Mouse (Mus musculus) E14TG2a.4 (cell line): Measurements from ENCODE around the gene Rbms2.
"Not testable (repeated sequence)": the region's sequence is repeated elsewhere in the genome, so short reads cannot be mapped to it uniquely, and the experiment has no call there.

Experiments used
- H3K27me3 ChIP-seq: 2 replicates; pipeline ENCODE4 v1.6.1; 2014; ENCODE audit warnings: low read length, control low read depth; ENCODE audit not compliant: insufficient read depth
- H3K36me3 ChIP-seq: 2 replicates; pipeline ENCODE4 v1.6.1; 2014; ENCODE audit warnings: low read length, control low read depth; ENCODE audit not compliant: insufficient read depth
- H3K4me1 ChIP-seq: replicated peaks from 2 replicates; pipeline ENCODE4 v1.6.1; 2014; ENCODE audit warnings: low read depth, low read length, control low read depth
- H3K4me3 ChIP-seq: replicated peaks from 2 replicates; pipeline ENCODE4 v1.5.1; 2014; ENCODE audit warnings: mild to moderate bottlenecking, low read length
- H3K9me3 ChIP-seq: 2 replicates; pipeline ENCODE4 v1.6.1; 2014; ENCODE audit warnings: low read length, control low read depth
- CTCF ChIP-seq: conservative IDR thresholded peaks from 2 replicates; pipeline ENCODE4 v1.5.1; 2014; ENCODE audit warnings: low read length
- NANOG ChIP-seq: IDR thresholded peaks from 2 replicates; pipeline ENCODE4 v1.6.1; 2014; ENCODE audit warnings: borderline replicate concordance, low read length, mixed read lengths
- POU5F1 ChIP-seq: IDR thresholded peaks from 2 replicates; pipeline ENCODE4 v1.6.1; 2014; ENCODE audit warnings: low read length, borderline replicate concordance

Gene Rbms2

DNA sequence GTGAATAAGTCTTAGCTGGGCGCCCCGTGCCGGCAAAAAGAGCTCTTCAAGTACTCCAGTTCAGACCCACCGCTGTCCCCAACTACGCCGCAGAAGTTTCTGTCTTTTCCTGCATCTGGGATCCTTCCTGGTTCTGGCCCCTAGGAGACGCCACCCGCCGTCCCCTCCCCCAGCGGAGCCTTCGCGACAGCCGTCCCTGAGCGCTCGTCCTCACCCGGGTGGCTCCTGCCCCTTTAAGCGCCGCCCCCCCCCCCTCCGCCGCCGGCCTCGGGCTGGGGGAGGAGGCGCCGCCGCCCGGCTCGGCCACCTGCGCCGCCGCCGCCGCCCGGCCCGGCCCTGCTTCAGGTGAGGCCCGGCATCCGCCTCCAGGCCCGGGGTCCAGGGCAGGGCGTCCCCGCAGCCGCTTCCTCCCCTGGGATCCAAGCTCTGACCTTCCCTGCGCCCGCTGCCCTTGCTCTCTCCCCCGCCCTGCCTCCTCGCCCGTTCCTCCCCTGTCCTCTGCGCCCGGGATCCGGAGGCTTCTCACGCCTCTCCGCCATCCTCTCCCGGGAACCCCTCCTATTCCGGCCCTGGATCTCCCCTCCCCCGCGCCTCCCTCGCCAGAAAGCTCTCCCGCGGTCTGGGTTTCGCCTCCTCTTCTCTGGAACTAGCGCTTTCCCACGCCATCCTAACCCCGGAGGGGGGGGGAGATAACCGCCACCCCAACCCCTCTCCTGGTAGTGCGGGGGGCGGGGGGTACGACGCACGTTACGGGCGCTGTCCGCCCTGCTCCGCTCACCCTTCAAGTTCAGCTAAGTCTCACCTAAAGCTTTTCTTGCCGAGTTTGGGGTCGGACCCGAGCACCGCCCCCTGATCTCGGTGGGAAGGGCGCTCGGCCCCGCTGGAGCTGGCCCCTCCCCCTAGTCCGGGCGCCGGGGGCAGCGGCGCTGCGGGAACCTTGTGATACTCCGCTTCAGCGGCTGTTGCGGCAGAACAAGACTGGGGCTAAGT is 87.3 kb downstream of the Rbms2 start:
- H3K4me3 ChIP-seq = peak overlapping the region; percentile 98
- H3K4me1 ChIP-seq = peaks cover 65% of the 10 kb centered on the region
- peaks cover 28% of the 10 kb centered on the region for H3K36me3 ChIP-seq
- H3K27me3 ChIP-seq = no peaks in the 10 kb centered on the region
- no peaks in the 10 kb centered on the region for H3K9me3 ChIP-seq
- no peak for TF ChIP-seq POU5F1
- peak; percentile 12; the same call in 1 of the 2 replicates for TF ChIP-seq CTCF

DNA sequence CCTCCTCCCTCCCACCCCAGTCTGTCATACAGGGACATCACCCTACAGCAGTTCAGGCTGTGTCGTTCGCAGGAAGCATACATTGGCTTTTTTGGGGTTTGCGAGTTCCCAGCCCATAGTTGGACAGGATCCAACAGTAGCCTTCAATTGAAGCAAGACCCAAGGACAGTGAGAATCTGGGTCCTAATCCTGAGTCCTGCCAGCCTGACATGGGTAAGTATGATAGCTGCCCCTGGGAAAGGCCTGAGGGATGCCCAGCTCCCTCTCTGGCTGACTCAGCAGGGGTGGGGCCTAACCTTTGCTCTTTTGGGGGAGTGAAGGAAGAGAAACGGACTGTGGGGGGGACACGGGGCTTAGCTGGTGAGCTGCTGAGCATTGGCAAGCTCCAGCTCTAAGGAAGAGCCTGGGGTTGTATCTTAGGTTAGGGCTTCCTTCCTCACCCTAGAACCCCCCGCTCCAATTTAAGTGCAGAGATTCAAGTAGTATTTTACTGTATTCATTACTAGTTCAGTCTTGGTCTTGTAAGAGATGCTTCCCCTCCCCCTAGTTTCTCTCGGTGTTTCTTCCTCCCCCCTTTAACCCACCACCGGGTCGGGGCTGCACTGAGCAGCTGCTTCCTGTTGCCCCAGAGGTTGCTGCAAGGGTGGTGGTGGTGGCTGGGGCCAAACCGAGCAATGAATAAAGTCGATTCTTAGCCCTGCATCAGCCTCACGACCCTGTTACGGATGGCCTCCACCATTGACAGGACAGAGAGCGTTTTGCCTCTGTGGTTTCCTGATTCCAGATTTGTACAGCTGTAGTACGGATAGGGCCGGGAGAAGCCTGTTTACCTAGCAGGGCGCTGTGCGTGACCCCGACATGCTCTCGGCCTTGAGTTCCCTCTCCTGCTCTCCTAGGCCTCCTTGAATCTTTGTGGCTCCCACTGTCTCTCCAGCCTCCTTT is 88.3 kb downstream of the Rbms2 start, which contains the start of gene Baz2a:
Gene Baz2a (plus strand): TSS at position 14 of the 942 bp plus-strand sequence.
- Histone ChIP-seq H3K4me3 (peak within 1 kb of the TSS; percentile 98), H3K27me3 (no peaks in the 10 kb centered on the region), H3K4me1 (peaks cover 70% of the 10 kb centered on the region), H3K9me3 (no peaks in the 10 kb centered on the region), H3K36me3 (peaks cover 37% of the 10 kb centered on the region)
- TF ChIP-seq POU5F1 (no peak), NANOG (no peak), CTCF (no peak)

DNA sequence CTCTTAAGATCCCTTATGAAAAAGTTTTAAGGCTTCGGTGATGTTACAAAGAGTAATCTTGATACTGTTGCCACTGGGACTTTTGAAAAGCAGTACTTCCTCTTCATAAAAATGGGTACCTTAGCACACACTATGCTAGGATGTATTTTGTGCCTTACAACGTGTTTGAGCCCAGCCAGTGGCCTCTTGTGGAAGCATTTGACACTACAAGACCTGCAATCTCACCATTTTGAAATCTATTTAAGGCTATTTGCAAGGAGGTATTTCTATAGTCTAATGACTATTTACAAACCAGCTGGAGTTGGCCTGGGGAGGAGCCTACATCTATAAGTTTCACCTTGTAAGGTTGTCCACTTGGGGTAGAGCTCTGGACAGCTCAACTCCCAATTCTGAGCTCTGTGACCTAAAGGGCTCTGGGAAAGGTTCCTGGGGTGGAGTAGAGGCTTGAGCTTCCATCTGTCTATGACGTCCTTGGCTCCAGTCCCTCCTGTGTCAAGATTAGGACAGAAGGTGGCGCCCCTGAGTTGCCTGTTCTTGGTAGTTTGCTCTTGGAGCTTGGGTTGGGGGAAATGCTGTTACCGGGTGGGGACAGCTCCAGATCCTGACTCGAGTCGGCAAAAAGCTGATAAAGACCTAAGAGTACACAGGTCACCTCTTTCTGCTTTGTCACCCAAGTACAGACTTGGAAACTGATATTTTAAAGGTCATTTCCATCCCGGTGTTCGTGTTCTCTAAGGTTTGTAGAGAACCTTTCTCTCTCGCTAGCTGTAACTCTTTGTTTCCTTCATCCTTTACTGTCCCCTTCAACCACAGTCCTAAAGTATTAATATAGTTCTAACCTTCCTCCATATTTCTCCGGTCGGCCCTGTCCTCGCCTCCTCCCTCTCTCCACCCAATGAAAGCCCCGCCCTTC is 89.2 kb downstream of the Rbms2 start:
- TF ChIP-seq CTCF (peak; percentile 54; the same call in 1 of the 2 replicates), NANOG (no peak), POU5F1 (no peak)
- peaks cover 72% of the 10 kb centered on the region for H3K4me1 ChIP-seq
- no peaks in the 10 kb centered on the region for H3K9me3 ChIP-seq
- peak overlapping the region; percentile 98 for H3K4me3 ChIP-seq
- no peaks in the 10 kb centered on the region for H3K27me3 ChIP-seq
- H3K36me3 ChIP-seq = peaks cover 47% of the 10 kb centered on the region

DNA sequence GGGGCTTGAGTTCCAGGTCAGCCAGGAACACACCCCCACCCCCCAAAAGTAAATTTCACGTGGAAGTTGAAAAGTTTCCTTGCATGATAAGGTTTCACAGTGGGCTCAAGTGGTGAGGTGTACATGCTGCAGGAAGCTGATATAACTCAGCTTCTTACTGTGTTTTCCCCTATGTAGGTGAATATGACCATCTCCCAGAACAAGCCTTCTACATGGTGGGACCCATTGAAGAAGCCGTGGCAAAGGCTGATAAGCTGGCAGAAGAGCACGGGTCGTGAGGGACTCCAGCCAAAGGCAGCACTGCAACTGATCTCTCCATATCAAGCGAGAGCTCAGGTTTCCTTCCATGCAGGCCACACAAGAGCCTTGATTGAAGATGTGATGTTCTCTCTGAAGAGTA is 90.3 kb downstream of the Rbms2 start:
- Histone ChIP-seq H3K4me3 (no peak overlapping the region), H3K27me3 (no peaks in the 10 kb centered on the region), H3K9me3 (no peaks in the 10 kb centered on the region), H3K36me3 (peaks cover 57% of the 10 kb centered on the region), H3K4me1 (peaks cover 72% of the 10 kb centered on the region)
- TF ChIP-seq POU5F1 = no peak
- TF ChIP-seq NANOG = no peak
- no peak for TF ChIP-seq CTCF

DNA sequence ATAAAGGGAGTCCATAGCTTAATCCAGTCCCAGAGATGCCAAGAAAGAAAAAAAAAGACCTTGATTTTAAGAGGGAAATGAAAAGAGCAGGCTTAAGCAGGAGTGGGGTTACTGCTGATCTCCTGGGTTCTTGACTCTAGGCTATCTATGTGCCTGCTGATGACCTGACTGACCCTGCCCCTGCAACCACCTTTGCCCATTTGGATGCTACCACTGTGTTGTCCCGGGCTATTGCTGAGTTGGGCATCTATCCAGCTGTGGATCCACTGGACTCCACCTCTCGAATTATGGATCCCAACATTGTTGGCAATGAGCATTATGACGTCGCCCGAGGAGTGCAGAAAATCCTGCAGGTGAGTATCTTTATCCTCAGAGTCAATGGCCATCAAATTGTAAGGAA is 91.9 kb downstream of the Rbms2 start:
- H3K4me1 ChIP-seq = peaks cover 60% of the 10 kb centered on the region
- no peaks in the 10 kb centered on the region for H3K27me3 ChIP-seq
- H3K9me3 ChIP-seq = no peaks in the 10 kb centered on the region
- TF ChIP-seq NANOG (no peak), CTCF (no peak), POU5F1 (no peak)
- peaks cover 69% of the 10 kb centered on the region for H3K36me3 ChIP-seq
- H3K4me3 ChIP-seq = no peak overlapping the region

DNA sequence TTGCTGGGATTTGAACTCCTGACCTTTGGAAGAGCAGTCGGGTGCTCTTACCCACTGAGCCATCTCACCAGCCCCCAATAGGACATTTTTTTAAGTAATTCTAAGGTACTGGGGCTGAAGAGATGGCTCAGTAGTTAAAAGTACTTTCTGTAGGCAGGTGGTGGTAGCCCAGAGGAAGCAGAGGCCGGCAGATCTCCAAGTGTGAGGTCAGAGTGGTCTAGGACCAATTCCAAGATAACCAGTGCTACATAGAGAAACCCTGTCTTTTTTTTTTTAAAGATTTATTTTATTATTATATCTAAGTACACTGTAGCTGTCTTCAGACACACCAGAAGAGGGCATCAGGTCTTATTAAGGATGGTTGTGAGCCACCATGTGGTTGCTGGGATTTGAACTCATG is 92.9 kb downstream of the Rbms2 start:
- H3K27me3 ChIP-seq, H3K4me3 ChIP-seq, H3K9me3 ChIP-seq: not testable (repeated sequence)
- H3K4me1 ChIP-seq = peaks cover 59% of the 10 kb centered on the region
- peaks cover 69% of the 10 kb centered on the region for H3K36me3 ChIP-seq

DNA sequence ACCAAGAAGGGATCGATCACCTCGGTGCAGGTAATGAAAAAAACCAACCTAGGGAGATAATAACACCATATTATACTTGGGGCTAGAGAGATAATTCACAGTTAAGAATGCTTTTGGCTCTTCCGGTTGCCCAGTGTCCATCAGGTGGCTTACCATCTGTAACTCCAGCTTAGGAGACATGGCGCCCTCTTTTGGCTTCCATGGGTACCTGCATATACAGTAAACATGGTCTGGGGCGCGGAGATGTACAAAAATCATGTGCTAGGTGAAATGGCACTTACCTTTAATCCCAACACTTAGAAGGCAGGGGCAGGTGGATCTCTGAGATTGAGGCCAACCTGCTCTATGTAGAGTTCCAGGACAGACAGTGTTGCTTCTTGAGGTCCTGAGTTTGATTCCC is 93.7 kb downstream of the Rbms2 start:
- TF ChIP-seq CTCF (peak; percentile 65), NANOG (no peak)
- H3K4me3 ChIP-seq = peak overlapping the region; percentile 99; the same call in 1 of the 2 replicates
- peaks cover 59% of the 10 kb centered on the region for H3K4me1 ChIP-seq
- H3K9me3 ChIP-seq = no peaks in the 10 kb centered on the region
- peaks cover 69% of the 10 kb centered on the region for H3K36me3 ChIP-seq
- no peaks in the 10 kb centered on the region for H3K27me3 ChIP-seq

DNA sequence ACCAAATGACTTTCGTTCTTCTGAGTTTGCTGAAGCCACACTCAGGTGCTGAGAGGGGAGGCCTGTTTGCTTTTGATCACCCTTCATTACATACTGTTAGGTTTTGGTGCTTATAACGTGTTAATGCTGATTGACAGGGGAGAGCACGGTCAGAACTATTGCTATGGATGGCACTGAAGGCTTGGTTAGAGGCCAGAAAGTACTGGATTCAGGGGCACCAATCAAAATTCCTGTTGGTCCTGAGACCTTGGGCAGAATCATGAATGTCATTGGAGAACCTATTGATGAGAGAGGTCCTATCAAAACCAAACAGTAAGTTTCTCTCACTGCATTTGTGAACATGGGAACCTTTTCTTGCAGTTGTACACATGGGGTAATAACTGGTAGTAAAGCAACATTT is 95.9 kb downstream of the Rbms2 start:
- Histone ChIP-seq H3K4me1 (peaks cover 48% of the 10 kb centered on the region), H3K27me3 (no peaks in the 10 kb centered on the region), H3K9me3 (no peaks in the 10 kb centered on the region), H3K36me3 (peaks cover 55% of the 10 kb centered on the region), H3K4me3 (peak overlapping the region; percentile 99)
- TF ChIP-seq CTCF (no peak), POU5F1 (no peak), NANOG (no peak)
